Mouse (Mus musculus): ENCODE results near the gene Slc24a4.

Gene Slc24a4

GRCm38 (mm10) chr12:102128081-102128790 lies at the start of gene Slc24a4:
TSS of gene Slc24a4 (plus strand) at chr12:102128733.
- DNase-seq: no peak

GRCm38 (mm10) chr12:102082648-102083425 lies 45.7 kb upstream of the Slc24a4 start:
- no peak for DNase-seq

- DNase-seq: no peak
Measured at GRCm38 (mm10) chr12:102090535-102090934, 38.0 kb upstream of the Slc24a4 start.

- DNase-seq: no peak
Measured at GRCm38 (mm10) chr12:102092342-102093094, 36.0 kb upstream of the Slc24a4 start.

- no peak for DNase-seq
Measured at GRCm38 (mm10) chr12:102105990-102106389, 22.5 kb upstream of the Slc24a4 start.

GRCm38 (mm10) chr12:102108851-102109250 lies 19.7 kb upstream of the Slc24a4 start:
- DNase-seq: no peak

- DNase-seq: no peak
Measured at GRCm38 (mm10) chr12:102112491-102112890, 16.0 kb upstream of the Slc24a4 start.

GRCm38 (mm10) chr12:102112901-102113300 lies 15.6 kb upstream of the Slc24a4 start:
- no peak for DNase-seq

GRCm38 (mm10) chr12:102113391-102113790 lies 15.1 kb upstream of the Slc24a4 start:
- no peak for DNase-seq

- DNase-seq: no peak
Measured at GRCm38 (mm10) chr12:102116580-102116979, 12.0 kb upstream of the Slc24a4 start.

GRCm38 (mm10) chr12:102118014-102118413 lies 10.5 kb upstream of the Slc24a4 start:
- DNase-seq: no peak

- no peak for DNase-seq
Measured at GRCm38 (mm10) chr12:102127601-102128000, 932 bp upstream of the Slc24a4 start.

GRCm38 (mm10) chr12:102128791-102129507 lies 416 bp downstream of the Slc24a4 start:
- DNase-seq: peak in 1 of 2 experiments; percentile 10

GRCm38 (mm10) chr12:102129508-102130030 lies 1.0 kb downstream of the Slc24a4 start:
- DNase-seq: no peak

- DNase-seq: no peak
Measured at GRCm38 (mm10) chr12:102139710-102140109, 11.2 kb downstream of the Slc24a4 start.

GRCm38 (mm10) chr12:102141330-102141729 lies 12.8 kb downstream of the Slc24a4 start:
- no peak for DNase-seq

GRCm38 (mm10) chr12:102147678-102148077 lies 19.1 kb downstream of the Slc24a4 start:
- DNase-seq: no peak

- peak; percentile 13 to 22 for DNase-seq
Measured at GRCm38 (mm10) chr12:102148746-102149145, 20.2 kb downstream of the Slc24a4 start.

- no peak for DNase-seq
Measured at GRCm38 (mm10) chr12:102151185-102151584, 22.7 kb downstream of the Slc24a4 start.

- DNase-seq: no peak
Measured at GRCm38 (mm10) chr12:102153796-102154195, 25.3 kb downstream of the Slc24a4 start.

GRCm38 (mm10) chr12:102154815-102155214 lies 26.3 kb downstream of the Slc24a4 start:
- DNase-seq: no peak

GRCm38 (mm10) chr12:102164632-102165031 lies 36.1 kb downstream of the Slc24a4 start:
- DNase-seq: no peak
